Mouse (Mus musculus) G1E (cell line): Measurements from ENCODE around the gene Trim30c.

Experiments used
- CTCF ChIP-seq: IDR thresholded peaks from 2 replicates; pipeline ENCODE4 v1.5.1; 2012; ENCODE audit warnings: low read depth, low read length, inconsistent platforms, mixed read lengths
- GATA1 ChIP-seq: IDR thresholded peaks from 2 replicates; pipeline ENCODE4 v1.6.1; 2012; ENCODE audit warnings: borderline replicate concordance, low read length, inconsistent platforms, mixed read lengths
- POLR2AphosphoS5 ChIP-seq: IDR thresholded peaks from 2 replicates; pipeline ENCODE4 v1.6.1; 2012; ENCODE audit warnings: low read depth, low read length, inconsistent platforms; ENCODE audit not compliant: insufficient replicate concordance
- TAL1 ChIP-seq: conservative IDR thresholded peaks from 2 replicates; pipeline ENCODE4 v1.6.1; 2012; ENCODE audit warnings: low read depth, low read length, inconsistent platforms, mixed read lengths

DNA sequence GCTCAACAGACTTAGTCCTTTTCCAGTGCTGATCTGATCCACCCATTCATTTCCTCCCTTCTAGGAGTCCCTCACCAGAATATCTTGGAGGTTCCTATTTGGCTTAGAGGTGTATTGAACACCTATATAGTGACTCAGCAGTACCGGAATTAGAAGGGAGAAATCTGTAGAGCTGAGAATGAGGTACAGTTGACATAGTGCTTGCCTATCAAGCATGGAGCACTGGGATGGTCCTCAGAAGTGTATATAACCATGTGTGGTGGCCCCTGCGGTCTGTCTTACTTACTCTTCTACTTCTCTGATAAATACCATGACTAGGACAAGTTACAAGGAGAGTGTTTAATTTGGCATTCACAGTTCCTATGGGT lies 47.1 kb downstream of the Trim30c start:
- TF ChIP-seq CTCF (no peak), TAL1 (no peak), GATA1 (no peak), POLR2AphosphoS5 (no peak)
